Mouse (Mus musculus) cerebellum, adult 8-10 months (tissue): Measurements from ENCODE around the gene Grk5.
"Not testable (repeated sequence)": the region's sequence is repeated elsewhere in the genome, so short reads cannot be mapped to it uniquely, and the experiment has no call there.

Experiments
- DNase-seq: peaks from one replicate; pipeline ENCODE4 v3.0.0; 2022

Gene Grk5

DNA sequence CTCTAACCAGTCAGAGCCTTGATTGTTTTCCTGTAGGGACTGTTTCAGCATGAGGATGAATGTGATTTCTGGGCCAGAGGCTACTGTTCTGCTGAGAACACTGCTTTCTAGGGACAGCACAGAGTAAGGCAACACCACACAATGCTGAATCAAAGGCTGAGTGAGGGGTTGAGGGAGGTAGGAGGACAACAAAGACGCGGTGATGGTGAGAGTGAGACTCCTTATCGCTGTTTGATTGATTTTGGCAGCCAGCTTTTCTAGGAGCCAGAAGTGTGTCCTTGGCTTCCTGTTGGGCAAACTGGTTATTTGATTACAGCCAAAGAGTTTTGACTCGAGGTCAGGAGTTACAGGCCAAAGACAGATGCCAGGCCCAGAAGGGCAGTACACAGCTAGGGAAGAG lies 25.7 kb downstream of the Grk5 start:
- no peak for DNase-seq

DNA sequence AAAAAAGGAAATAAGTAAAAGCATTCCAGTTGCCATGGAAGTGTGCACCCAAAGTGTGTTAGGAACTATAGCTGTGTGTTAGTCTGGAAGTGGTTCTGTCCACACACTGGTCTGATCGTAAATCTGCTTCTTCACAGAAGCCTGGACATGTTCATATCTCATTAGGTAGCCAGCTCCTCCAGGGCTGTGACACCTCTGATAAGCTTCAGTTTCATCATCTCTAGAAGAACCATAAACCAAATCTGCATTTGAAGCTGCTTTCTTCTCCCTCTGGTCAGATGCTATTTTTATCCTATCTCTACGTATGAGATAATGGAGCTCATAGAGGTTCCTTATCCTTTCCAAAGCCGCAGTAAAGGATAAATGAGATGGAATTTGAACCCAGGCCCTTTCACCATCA lies 26.3 kb downstream of the Grk5 start:
- no peak for DNase-seq

- no peak for DNase-seq
Measured at GRCm38 (mm10) chr19:60916869-60917570, 27.5 kb downstream of the Grk5 start.

DNA sequence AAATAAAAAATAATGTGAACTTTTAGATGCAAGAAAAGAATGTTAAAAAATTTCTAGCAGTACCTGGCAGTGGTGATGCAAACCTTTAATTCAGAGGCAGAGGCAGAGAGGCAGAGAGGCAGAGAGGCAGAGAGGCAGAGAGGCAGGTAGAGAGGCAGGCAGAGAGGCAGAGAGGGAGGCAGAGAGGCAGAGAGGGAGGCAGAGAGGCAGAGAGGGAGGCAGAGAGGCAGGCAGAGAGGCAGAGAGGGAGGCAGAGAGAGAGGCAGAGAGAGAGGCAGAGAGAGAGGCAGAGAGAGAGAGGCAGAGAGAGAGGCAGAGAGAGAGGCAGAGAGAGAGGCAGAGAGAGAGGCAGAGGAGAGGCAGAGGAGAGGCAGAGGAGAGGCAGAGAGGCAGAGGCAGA lies 35.0 kb downstream of the Grk5 start:
- DNase-seq, result not testable (repeated sequence)

DNA sequence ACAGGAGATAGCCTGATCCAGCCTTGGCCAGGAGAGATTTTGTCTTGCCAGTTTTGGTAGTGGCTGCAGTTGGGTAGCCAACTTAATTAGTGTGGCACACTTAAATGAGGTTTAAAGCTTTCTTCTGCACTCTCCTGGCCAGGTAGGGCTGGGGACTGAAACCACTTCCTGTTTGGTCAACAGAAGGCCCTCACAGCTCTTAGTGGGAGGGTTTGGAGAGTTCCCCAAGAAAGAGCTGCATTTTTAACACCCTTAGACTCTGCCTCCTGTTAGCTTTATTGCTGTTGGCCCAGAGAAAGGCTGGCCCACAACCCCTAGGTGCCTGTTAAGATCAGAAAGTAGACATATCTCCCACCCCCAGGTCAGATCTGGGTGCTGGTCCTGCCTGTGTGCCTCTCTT lies 45.5 kb downstream of the Grk5 start:
- DNase-seq, result no peak

GRCm38 (mm10) chr19:60939954-60940379 lies 50.4 kb downstream of the Grk5 start:
- DNase-seq, result no peak

DNA sequence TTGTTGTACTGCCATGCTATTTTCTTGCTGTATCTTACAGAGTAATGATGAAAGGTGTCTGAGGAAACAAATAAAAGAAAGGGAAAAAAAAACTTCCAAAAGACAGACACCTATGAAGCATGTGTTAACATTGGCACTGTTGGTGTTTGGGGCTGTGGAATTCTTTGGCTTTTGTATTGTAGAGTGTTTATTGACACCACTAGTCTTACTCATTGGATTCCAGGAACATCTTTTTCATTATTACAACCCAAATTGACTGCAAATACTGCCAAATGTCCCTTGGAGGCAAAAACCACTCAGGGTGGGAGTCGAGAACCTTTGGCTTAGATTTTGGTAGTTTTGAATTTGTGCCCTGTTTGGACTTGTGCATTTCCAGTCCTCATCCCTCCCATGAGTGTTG lies 51.3 kb downstream of the Grk5 start:
- no peak for DNase-seq

DNA sequence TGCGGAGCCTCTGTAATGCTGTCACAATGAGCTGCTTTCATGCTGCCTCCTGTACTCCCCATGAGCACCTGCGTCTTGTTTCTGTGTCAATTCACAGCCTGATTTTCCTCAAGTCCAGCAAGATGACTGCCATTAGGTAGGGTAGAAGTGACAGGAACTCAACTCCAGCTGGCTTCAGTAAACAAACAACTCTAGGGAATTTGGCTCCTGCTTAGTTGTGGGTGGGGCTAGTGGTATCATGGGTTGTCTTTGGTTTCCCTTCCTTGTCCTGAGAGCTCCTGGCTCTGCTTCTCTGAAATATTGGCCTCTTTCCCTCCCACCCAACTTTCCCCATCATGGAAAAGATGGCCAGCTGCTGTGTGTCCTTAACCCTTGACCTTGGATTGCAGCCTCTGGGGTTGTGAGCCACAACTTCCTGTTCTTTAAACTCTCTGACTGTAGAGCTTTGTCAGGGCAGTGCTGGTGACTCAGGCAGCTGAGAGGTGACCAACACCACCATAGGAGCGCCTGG lies 56.3 kb downstream of the Grk5 start:
- peak; percentile 48 for DNase-seq

DNA sequence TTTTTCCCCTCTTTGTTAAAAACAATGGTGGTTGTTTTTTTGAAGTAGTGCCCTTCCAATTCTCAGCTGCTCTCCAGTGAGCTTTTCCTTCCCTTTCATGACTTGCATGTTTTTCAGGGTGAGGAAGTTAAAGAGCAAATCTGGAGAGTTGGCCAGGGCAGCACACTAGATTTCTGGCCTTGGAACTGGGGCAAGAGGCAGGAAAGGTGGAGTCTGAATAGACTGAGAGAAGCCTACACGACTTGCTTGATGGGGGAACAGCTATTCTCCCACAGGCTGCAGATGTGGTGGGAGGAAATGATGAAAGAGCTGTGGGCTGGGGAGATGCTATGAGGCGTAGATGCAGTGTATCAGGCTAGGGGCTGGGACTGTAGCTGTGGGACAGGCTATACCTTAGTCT lies 57.1 kb downstream of the Grk5 start:
- no peak for DNase-seq

DNA sequence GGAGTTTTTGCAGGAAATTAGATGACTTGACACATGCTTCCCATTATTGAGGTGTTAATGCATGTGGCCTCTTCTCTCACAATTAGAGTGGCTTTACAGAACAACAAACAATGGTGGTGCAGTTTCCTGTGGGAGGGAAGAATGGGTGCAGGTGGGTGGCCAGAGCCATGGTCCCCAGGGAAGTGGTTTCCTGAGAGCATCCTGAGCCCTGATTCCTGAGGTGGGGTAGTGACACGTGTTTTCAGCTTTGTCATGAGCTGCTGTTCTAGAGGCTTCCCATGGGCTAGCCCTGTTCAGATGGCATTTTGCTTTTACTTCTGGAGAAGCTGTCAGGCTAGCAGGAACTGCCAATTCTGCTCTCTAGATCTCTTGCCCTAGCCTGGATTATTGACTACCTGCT lies 59.4 kb downstream of the Grk5 start:
- DNase-seq, result no peak

DNA sequence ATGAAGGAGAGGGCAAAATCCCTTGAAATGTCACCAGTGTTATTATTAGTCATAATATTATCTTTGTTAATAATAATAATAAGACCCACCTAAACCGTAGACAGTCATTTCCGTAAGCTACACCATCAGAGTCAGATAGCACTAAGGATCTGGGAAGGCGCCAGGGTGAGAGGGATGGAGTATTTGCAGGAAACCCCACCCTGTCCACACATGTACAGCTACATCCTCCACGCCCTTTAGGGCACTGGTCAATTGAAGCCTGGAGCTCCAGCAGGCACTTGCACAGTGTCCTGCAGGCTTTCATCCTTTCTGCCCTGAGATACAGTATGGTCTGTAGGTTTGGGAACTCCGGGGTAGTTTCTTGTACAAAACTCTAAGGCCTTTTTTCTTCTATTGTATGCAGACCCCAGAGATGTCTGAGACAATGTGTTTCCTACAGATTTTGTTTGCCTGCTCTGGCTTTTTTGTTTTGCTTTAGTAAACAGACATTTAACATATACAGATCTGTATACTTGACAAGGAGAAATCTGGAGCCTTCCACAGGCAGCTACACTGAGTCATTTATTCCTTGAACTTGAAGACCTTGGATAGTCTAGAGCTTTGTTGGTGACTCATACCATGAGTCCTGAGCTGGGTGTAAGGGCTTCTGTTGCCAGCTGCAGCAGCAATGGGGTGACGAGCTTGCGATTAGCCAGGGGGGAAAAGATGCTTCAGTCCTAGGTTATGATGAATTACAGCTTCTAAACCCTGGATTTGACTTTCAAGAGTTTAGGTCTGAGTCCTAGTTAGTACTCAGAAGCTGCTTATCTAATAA lies 60.7 kb downstream of the Grk5 start:
- no peak for DNase-seq

DNA sequence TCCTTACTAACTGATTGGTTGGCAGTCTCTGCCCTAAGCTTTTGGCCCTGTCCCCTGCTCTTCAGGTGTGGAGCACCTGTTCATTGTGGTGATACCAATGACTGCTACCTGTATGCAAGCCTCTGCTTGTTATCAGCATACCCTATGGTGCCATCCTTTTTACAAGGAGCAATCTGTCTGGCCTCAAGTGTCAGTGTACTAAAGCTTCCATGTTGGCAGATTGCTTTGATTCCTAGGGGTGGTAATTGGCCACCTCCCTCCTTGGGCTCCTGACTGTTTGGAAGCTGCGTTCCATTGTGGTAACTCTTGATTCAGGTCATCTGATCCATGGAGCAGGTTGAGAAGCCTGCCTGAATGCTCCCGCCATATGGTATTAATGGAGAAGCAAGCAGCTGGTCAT lies 65.6 kb downstream of the Grk5 start:
- peak; percentile 47 for DNase-seq

DNA sequence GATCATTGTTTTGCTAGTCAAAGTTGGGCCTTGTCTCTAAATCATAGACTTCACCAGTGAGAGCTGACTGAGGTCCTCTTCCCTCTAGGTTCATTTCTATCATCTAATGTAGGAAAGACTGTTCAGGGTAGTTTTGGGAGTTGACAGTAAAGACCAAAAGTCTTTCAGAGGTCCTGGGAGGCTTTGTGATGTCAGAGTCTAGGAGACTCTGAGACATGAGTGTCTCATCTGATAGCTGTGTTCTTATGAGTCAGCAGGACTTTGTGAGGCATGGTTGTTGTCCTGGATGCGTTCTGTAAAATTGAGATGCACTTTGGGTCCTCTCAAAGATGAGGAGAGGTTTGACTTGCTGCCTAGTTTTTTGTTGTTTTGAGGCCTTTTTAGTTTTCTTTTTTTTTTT lies 66.2 kb downstream of the Grk5 start:
- no peak for DNase-seq

- DNase-seq, result no peak
Measured at GRCm38 (mm10) chr19:60956198-60956750, 66.7 kb downstream of the Grk5 start.

DNA sequence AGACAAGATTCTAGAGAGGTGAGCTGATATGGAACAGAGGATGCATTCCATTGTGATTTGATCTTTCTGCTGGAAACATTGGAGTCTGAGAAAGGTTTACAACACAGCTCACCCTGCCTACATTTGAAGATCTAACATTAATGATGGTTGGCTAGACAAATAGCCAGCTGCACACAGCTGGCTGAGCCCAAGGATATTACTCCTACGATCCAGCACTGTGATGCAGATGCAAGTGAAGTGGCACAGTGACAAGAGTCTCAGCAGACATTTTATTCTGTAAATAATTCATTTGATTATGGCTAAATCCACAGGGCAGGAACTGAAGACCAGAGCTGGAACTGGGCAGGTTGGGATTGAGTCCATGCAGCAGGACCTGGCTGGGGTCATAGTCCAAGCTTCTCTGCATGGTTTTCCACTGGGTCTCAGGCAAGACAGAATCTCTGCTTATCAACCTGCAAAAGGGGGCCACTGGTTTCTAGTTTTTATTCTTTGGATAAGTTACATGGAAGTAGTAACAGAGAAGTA lies 70.2 kb downstream of the Grk5 start:
- no peak for DNase-seq

GRCm38 (mm10) chr19:60962358-60963061 lies 73.0 kb downstream of the Grk5 start:
- DNase-seq, result no peak

DNA sequence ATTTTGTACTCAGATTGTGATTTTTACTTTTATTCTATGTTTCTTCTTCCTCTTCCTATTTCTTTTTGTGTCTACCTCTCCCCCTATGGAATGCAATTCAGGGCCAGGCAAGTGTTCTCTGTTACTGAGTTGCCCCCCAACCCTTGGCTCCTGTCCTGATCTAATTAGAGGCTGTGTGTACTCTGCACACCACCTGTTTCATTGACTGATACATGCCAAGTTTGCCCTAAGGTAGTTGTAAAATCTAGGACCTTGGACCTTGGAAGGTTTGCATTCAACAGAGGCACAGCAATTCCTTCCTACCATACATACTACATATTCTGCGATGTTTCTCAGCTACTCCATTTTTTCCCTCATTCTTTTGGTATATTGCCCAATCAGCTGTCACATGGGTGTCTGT lies 78.4 kb downstream of the Grk5 start:
- DNase-seq, result no peak

GRCm38 (mm10) chr19:60970406-60970805 lies 80.9 kb downstream of the Grk5 start:
- DNase-seq, result no peak

DNA sequence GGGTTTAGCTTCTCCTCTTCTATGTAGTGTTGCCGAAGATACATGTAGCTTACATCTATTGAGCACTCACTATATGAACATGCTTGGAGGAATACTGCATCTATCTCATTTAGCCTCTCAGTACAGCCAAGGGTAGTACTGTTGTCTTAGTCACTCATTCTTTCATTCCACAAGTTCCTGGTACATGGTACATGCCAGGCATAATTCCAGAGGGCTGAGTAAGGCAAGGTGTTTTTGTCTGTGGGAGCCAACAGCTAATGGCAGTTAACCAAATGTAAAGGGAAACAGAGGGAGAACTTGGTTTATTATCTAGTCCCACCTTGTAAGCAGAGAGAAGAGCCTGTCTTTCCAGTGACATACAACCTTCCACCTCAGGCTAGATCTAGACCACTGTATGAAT lies 82.0 kb downstream of the Grk5 start:
- DNase-seq, result no peak

DNA sequence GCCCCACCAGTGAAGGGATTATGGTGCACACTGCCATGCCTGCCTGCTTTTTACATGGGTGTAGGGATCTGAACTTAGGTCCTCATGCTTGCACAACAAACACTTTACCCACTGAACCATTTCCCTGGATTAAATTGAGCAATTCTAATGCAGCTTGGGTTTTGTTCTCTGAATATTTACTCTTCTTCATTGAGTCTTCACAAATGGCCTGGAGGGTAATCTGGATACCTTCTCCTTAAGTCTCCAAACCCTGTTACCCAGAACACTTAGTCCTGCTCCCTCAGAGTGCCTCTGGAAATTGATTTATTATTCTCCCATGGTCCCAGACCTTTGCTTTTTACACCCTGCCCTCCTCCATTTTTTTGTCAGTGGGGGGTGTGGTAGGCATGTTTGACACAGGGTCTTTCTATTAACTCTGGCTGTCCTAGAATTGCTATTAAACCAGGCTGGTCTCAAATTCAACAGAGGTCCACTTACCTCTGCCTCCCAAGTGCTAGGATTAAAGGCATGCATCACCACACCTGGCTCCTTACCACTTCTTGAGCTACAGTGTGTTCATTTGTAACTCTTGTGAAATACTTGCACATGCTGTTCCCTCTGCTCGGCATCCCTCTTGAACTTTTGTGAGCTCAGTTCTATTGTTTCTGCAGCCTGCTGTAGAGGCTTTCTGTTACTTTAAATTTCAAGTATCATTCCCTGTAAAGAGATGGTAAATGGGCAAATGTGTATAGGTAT lies 82.9 kb downstream of the Grk5 start:
- DNase-seq, result no peak

GRCm38 (mm10) chr19:60973508-60973907 lies 84.0 kb downstream of the Grk5 start:
- no peak for DNase-seq

DNA sequence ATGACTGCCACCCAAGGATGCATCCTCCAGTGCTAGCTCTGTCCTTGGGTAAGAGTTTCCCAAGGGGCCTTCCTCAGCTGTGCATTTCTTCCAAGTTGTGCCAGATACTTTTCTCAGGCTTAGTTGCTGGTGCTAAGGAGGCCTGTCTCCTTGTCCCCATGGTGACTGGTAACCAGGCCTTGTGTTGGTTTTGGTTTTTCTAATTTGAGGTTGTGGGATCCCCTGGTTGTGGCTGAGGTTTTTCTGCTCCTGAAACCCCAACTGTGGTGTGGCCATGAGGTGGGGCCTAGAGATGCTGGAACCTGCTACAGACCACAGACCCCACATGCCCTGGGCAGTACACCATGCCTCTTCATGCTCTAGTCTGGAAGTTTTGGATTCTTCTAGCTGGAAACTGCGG lies 90.0 kb downstream of the Grk5 start:
- no peak for DNase-seq
